8 mouse cellular contexts compared by ENCODE assay signal in the genomic region with DNA sequence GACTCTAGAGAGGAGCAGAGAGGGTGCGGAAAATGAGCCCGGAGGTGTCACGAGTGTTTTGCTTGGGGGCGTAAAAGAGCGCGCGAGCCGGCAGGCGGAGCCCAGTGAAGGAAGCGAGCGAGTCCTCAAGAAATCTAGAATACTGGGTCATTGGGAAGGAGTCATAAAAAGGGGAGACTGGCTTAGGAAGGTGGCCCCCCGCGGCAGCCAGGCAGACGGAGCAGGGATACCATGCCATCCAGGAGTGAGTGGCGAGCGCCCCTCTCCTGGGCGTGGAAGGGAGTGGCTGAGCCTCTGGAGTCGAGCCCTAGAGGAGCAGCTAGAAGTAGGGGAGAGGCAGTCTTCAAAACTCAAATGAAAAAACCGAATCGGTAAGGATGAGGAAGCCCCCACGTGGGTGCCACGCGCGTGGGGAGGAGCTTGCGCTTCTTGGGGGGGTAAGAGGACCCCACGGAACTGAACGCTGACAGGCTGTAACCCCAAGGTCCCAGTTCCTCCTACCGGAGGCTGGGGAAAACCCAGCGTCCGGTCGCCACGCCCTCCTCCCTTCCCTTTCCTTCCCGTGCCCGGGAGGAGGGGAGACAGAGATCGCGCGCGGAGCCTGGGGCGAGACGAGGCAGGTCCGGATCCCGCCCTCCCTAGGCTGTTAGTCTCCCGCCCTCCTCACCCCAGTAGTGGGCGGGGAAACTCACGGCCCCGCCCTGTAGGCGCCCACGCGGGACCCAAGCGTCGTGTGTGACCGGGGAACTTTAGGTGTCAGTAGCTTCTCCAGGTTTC. TPM values are rescaled to one million over a fixed set of nuclear protein-coding genes. Genes with fewer than 3 reads are reported as not detected.
DNase-seq lines count a peak whose midpoint lies in the region; ATAC-seq and TF ChIP-seq lines count a peak whose summit lies in the region.

No protein-coding gene starts in this region.

- 0 out of 2 replicates have a peak, but pooled peaks cover 3% of the 10 kb centered on the region for H3K36me3 ChIP-seq in embryonic facial prominence, embryonic 15.5 days
- H3K36me3 ChIP-seq in heart, postnatal 0 days (replicated peaks; ENCODE audit: control insufficient read depth, insufficient read depth, low read length): 0 out of 2 replicates have a peak, but pooled peaks cover 4% of the 10 kb centered on the region
- 0 out of 2 replicates have a peak, but pooled peaks cover 2% of the 10 kb centered on the region for H3K36me3 ChIP-seq in midbrain, embryonic 10.5 days
- no peaks in the 10 kb centered on the region for H3K36me3 ChIP-seq in stomach, embryonic 14.5 days (ENCODE audit: control insufficient read depth, insufficient read depth, low read length)

- no peaks in the 10 kb centered on the region for H3K9me3 ChIP-seq in embryonic facial prominence, embryonic 15.5 days (replicated peaks)
- H3K9me3 ChIP-seq in heart, postnatal 0 days (replicated peaks; ENCODE audit: control insufficient read depth, low read length): no peaks in the 10 kb centered on the region
- H3K9me3 ChIP-seq in midbrain, embryonic 10.5 days (replicated peaks): no peaks in the 10 kb centered on the region; the same call in 1 of the 2 replicates
- H3K9me3 ChIP-seq in stomach, embryonic 14.5 days (ENCODE audit: control insufficient read depth, low read depth, low read length): no peaks in the 10 kb centered on the region

- H3K27me3 ChIP-seq in embryonic facial prominence, embryonic 15.5 days: peaks cover 25% of the 10 kb centered on the region
- H3K27me3 ChIP-seq in heart, postnatal 0 days (ENCODE audit: control insufficient read depth, insufficient read depth, low read length): no peaks in the 10 kb centered on the region
- H3K27me3 ChIP-seq in midbrain, embryonic 10.5 days (ENCODE audit: low read depth, poor library complexity, severe bottlenecking): peaks cover 81% of the 10 kb centered on the region
- no peaks in the 10 kb centered on the region; the same call in 1 of the 2 replicates for H3K27me3 ChIP-seq in stomach, embryonic 14.5 days (ENCODE audit: control insufficient read depth, insufficient read depth, low read length)

- H3K4me1 ChIP-seq in embryonic facial prominence, embryonic 15.5 days: peaks cover 43% of the 10 kb centered on the region
- H3K4me1 ChIP-seq in heart, postnatal 0 days (ENCODE audit: control insufficient read depth, insufficient read depth): peaks cover 4% of the 10 kb centered on the region; the same call in 1 of the 2 replicates
- H3K4me1 ChIP-seq in midbrain, embryonic 10.5 days: peaks cover 43% of the 10 kb centered on the region
- peaks cover 20% of the 10 kb centered on the region; the same call in 1 of the 2 replicates for H3K4me1 ChIP-seq in stomach, embryonic 14.5 days (ENCODE audit: control insufficient read depth, insufficient read depth, low read length)

- peak overlapping the region; percentile 53 for H3K9ac ChIP-seq in embryonic facial prominence, embryonic 15.5 days
- H3K9ac ChIP-seq in heart, postnatal 0 days (replicated peaks; ENCODE audit: low read depth, low read length): peak overlapping the region; percentile 71
- H3K9ac ChIP-seq in stomach, embryonic 14.5 days (replicated peaks; ENCODE audit: low read depth, low read length): peak overlapping the region; percentile 34

- peak; percentile 32; the same call in 1 of the 2 replicates for TF ChIP-seq EP300 in heart, postnatal 0 days (IDR thresholded peaks at IDR 0.05; ENCODE audit: low read depth)

- peak overlapping the region; percentile 94 for H3K4me2 ChIP-seq in embryonic facial prominence, embryonic 15.5 days (replicated peaks)
- peak overlapping the region; percentile 79 for H3K4me2 ChIP-seq in heart, postnatal 0 days (ENCODE audit: low read depth, low read length)
- peak overlapping the region; percentile 97 for H3K4me2 ChIP-seq in stomach, embryonic 14.5 days (replicated peaks; ENCODE audit: low read depth, low read length)

- H3K4me3 ChIP-seq in embryonic facial prominence, embryonic 15.5 days (replicated peaks): peak overlapping the region; percentile 67
- peak overlapping the region; percentile 84 for H3K4me3 ChIP-seq in heart, postnatal 0 days (ENCODE audit: low read depth, low read length)
- H3K4me3 ChIP-seq in midbrain, embryonic 10.5 days: peak overlapping the region; percentile 63
- peak overlapping the region; percentile 70 for H3K4me3 ChIP-seq in stomach, embryonic 14.5 days (ENCODE audit: low read depth, low read length)

- ATAC-seq in embryonic facial prominence, embryonic 15.5 days (ENCODE audit: insufficient number of reproducible peaks, low FRiP score, low TSS enrichment, low read depth): peak; percentile 68
- peak; percentile 74 for ATAC-seq in heart, postnatal 0 days (ENCODE audit: insufficient read depth, low read depth)
- ATAC-seq in stomach, embryonic 14.5 days (ENCODE audit: insufficient number of reproducible peaks, insufficient read depth, low FRiP score, low read depth): peak; percentile 73

- TF ChIP-seq CTCF in heart, postnatal 0 days (IDR thresholded peaks at IDR 0.05; ENCODE audit: low read depth): no peak

- WGBS in embryonic facial prominence, embryonic 15.5 days: under 1% methylated on average over 50 of the region's 52 CpGs
- 1% methylated on average over 37 of the region's 52 CpGs for WGBS in heart, postnatal 0 days
- 2% methylated on average over 44 of the region's 52 CpGs for WGBS in midbrain, embryonic 10.5 days
- under 1% methylated on average over 48 of the region's 52 CpGs for WGBS in stomach, embryonic 14.5 days

- peak overlapping the region; percentile 87 for H3K27ac ChIP-seq in embryonic facial prominence, embryonic 15.5 days (replicated peaks)
- H3K27ac ChIP-seq in heart, postnatal 0 days (ENCODE audit: low read depth): peak overlapping the region; percentile 87
- peak overlapping the region; percentile 49; the same call in 1 of the 2 replicates for H3K27ac ChIP-seq in midbrain, embryonic 10.5 days (replicated peaks)
- H3K27ac ChIP-seq in stomach, embryonic 14.5 days (ENCODE audit: low read length): peak overlapping the region; percentile 49; the same call in 1 of the 2 replicates

- DNase-seq in ovary, postnatal 36 days (ENCODE audit: low spot score): peak; percentile 64
- no peak for DNase-seq in ovary, postnatal 10 days (ENCODE audit: low spot score)
- DNase-seq in heart, postnatal 0 days (ENCODE audit: low spot score): peak; percentile 73
- peak; percentile 85 for DNase-seq in kidney, postnatal 36 days
- peak; percentile 50 for DNase-seq in midbrain, embryonic 10.5 days (ENCODE audit: low spot score)
- no peak for DNase-seq in layer of hippocampus, adult 11-12 months (ENCODE audit: low spot score)

RNA-seq across cellular contexts. Expression of a gene that starts 2.2 kb away (rescaled TPM):
- 4.3 and 4.8 TPM in 2 replicates for polyA plus RNA-seq in embryonic facial prominence, embryonic 15.5 days (2015; fragmentation: Nextera tagmentation; extraction: Ambion mirVana)
- total RNA-seq in heart, postnatal 0 days (2014; rRNA removed; ENCODE audit: low replicate concordance): 10.4 and 10.7 TPM in 2 replicates
- polyA plus RNA-seq in heart, postnatal 0 days (2015; fragmentation: Nextera tagmentation; extraction: Ambion mirVana): 2.6 TPM in 2 replicates
- polyA plus RNA-seq in midbrain, embryonic 10.5 days (2016; fragmentation: Nextera tagmentation; extraction: Ambion mirVana): 0.98 and 1.7 TPM in 2 replicates
- polyA plus RNA-seq in stomach, embryonic 14.5 days (2014; fragmentation: Nextera tagmentation; extraction: Ambion mirVana): 3.6 and 3.7 TPM in 2 replicates

RNA-seq across cellular contexts. Expression of a gene that starts 8.4 kb away (rescaled TPM):
- polyA plus RNA-seq in embryonic facial prominence, embryonic 15.5 days (2015; fragmentation: Nextera tagmentation; extraction: Ambion mirVana): 29.0 and 31.3 TPM in 2 replicates
- total RNA-seq in heart, postnatal 0 days (2014; rRNA removed; ENCODE audit: low replicate concordance): 5.0 and 11.4 TPM in 2 replicates
- polyA plus RNA-seq in heart, postnatal 0 days (2015; fragmentation: Nextera tagmentation; extraction: Ambion mirVana): 26.5 and 26.7 TPM in 2 replicates
- polyA plus RNA-seq in midbrain, embryonic 10.5 days (2016; fragmentation: Nextera tagmentation; extraction: Ambion mirVana): 38.9 TPM in 2 replicates
- polyA plus RNA-seq in stomach, embryonic 14.5 days (2014; fragmentation: Nextera tagmentation; extraction: Ambion mirVana): 29.7 and 31.5 TPM in 2 replicates

RNA-seq across cellular contexts. Expression of a gene that starts 14.0 kb away (rescaled TPM):
- polyA plus RNA-seq in embryonic facial prominence, embryonic 15.5 days (2015; fragmentation: Nextera tagmentation; extraction: Ambion mirVana): 3.2 and 3.4 TPM in 2 replicates
- total RNA-seq in heart, postnatal 0 days (2014; rRNA removed; ENCODE audit: low replicate concordance): not detected in 2 replicates
- 0.77 and 1.2 TPM in 2 replicates for polyA plus RNA-seq in heart, postnatal 0 days (2015; fragmentation: Nextera tagmentation; extraction: Ambion mirVana)
- 2.7 and 3.2 TPM in 2 replicates for polyA plus RNA-seq in midbrain, embryonic 10.5 days (2016; fragmentation: Nextera tagmentation; extraction: Ambion mirVana)
- 4.2 and 5.9 TPM in 2 replicates for polyA plus RNA-seq in stomach, embryonic 14.5 days (2014; fragmentation: Nextera tagmentation; extraction: Ambion mirVana)

RNA-seq across cellular contexts. Expression of a gene that starts 29.9 kb away (rescaled TPM):
- polyA plus RNA-seq in embryonic facial prominence, embryonic 15.5 days (2015; fragmentation: Nextera tagmentation; extraction: Ambion mirVana): 25.2 and 32.8 TPM in 2 replicates
- total RNA-seq in heart, postnatal 0 days (2014; rRNA removed; ENCODE audit: low replicate concordance): 11.6 and 31.6 TPM in 2 replicates
- 13.3 and 14.7 TPM in 2 replicates for polyA plus RNA-seq in heart, postnatal 0 days (2015; fragmentation: Nextera tagmentation; extraction: Ambion mirVana)
- 30.1 and 33.3 TPM in 2 replicates for polyA plus RNA-seq in midbrain, embryonic 10.5 days (2016; fragmentation: Nextera tagmentation; extraction: Ambion mirVana)
- polyA plus RNA-seq in stomach, embryonic 14.5 days (2014; fragmentation: Nextera tagmentation; extraction: Ambion mirVana): 29.4 and 30.8 TPM in 2 replicates

RNA-seq across cellular contexts. Expression of a gene that starts 30.0 kb away (rescaled TPM):
- 70.1 and 71.3 TPM in 2 replicates for polyA plus RNA-seq in embryonic facial prominence, embryonic 15.5 days (2015; fragmentation: Nextera tagmentation; extraction: Ambion mirVana)
- 20.1 and 20.3 TPM in 2 replicates for total RNA-seq in heart, postnatal 0 days (2014; rRNA removed; ENCODE audit: low replicate concordance)
- polyA plus RNA-seq in heart, postnatal 0 days (2015; fragmentation: Nextera tagmentation; extraction: Ambion mirVana): 27.7 and 28.2 TPM in 2 replicates
- polyA plus RNA-seq in midbrain, embryonic 10.5 days (2016; fragmentation: Nextera tagmentation; extraction: Ambion mirVana): 65.0 and 81.4 TPM in 2 replicates
- 72.9 and 83.0 TPM in 2 replicates for polyA plus RNA-seq in stomach, embryonic 14.5 days (2014; fragmentation: Nextera tagmentation; extraction: Ambion mirVana)

Comparison
In these comparisons a context has a peak if more than half of its experiments do, and no peak if none do; other contexts are left out.
1. DNase-seq: peak in ovary, postnatal 36 days (single experiment), heart, postnatal 0 days (single experiment), kidney, postnatal 36 days (2 of 2) and midbrain, embryonic 10.5 days (single experiment); none in ovary, postnatal 10 days (single experiment) and layer of hippocampus, adult 11-12 months (single experiment).
2. Peak in every context shown above with its lines, with median percentiles within 50 percentile points of each other: ATAC-seq, H3K27ac ChIP-seq, H3K4me2 ChIP-seq, H3K4me3 ChIP-seq and H3K9ac ChIP-seq.